Mouse (Mus musculus) kidney, adult 2 months (tissue): ENCODE results near the gene Ldb2.

Experiments used
- CTCF ChIP-seq: fragments of 200-500 bp; conservative IDR thresholded peaks from 2 replicates; pipeline ENCODE4 v1.5.1; 2011; ENCODE audit warnings: low read depth, mild to moderate bottlenecking, control low read depth, low read length, moderate library complexity, mixed read lengths; ENCODE audit not compliant: insufficient read depth, insufficient read length
- POLR2A ChIP-seq: fragments of 200-500 bp; IDR thresholded peaks from one replicate; pipeline ENCODE4 v1.6.1; 2011; ENCODE audit warnings: low read depth, low read length, control low read depth

GRCm38 (mm10) chr5:44627487-44627886, 172.0 kb downstream of the Ldb2 start:
- TF ChIP-seq POLR2A (no peak), CTCF (no peak)
